Mouse (Mus musculus) forebrain, embryonic 15.5 days (tissue): ENCODE measurements at regions not wholly inside any gene's neighbourhood (a gene's known extent, or its start where the extent isn't known, plus 50 kb on each side); places are given as distances from the start of the nearest gene placed in this dataset.

ENCODE experiments used
- ATAC-seq: fragments of 200-750 bp; cut with Nextera tagmentation; replicated peaks from 2 replicates; pipeline ENCODE4 v1.8.0; 2017; ENCODE audit warnings: mild to moderate bottlenecking, moderate TSS enrichment, moderate library complexity
- H3K27ac ChIP-seq: fragments of 300-500 bp; sonication (generic); replicated peaks from 2 replicates; pipeline ENCODE4 v1.5.1; 2015; ENCODE audit warnings: mild to moderate bottlenecking, inconsistent platforms
- H3K27me3 ChIP-seq: fragments of 300-500 bp; sonication (generic); 2 replicates; pipeline ENCODE4 v1.6.1; 2015; ENCODE audit warnings: inconsistent platforms
- H3K36me3 ChIP-seq: fragments of 300-500 bp; sonication (generic); 2 replicates; pipeline ENCODE4 v1.6.1; 2015; ENCODE audit warnings: mild to moderate bottlenecking, inconsistent platforms
- H3K4me1 ChIP-seq: fragments of 300-500 bp; sonication (generic); 2 replicates; pipeline ENCODE4 v1.6.1; 2015; ENCODE audit warnings: inconsistent platforms
- H3K4me2 ChIP-seq: fragments of 300-500 bp; sonication (generic); replicated peaks from 2 replicates; pipeline ENCODE4 v1.6.1; 2015; ENCODE audit warnings: mild to moderate bottlenecking, inconsistent platforms
- H3K4me3 ChIP-seq: fragments of 300-500 bp; sonication (generic); 2 replicates; pipeline ENCODE4 v1.5.1; 2015; ENCODE audit warnings: mild to moderate bottlenecking, inconsistent platforms
- H3K9ac ChIP-seq: fragments of 300-500 bp; sonication (generic); replicated peaks from 2 replicates; pipeline ENCODE4 v1.6.1; 2015; ENCODE audit warnings: mild to moderate bottlenecking, inconsistent platforms
- H3K9me3 ChIP-seq: fragments of 300-500 bp; sonication (generic); 2 replicates; pipeline ENCODE4 v1.6.1; 2016; ENCODE audit warnings: inconsistent platforms
- WGBS: fragments of 180-500 bp; shearing (Covaris S2); methylation state at CpG from one replicate; pipeline ENCODE4 v1.1.7; 2015; ENCODE audit warnings: mixed read lengths; 5-methylcytosine and 5-hydroxymethylcytosine counted together

DNA sequence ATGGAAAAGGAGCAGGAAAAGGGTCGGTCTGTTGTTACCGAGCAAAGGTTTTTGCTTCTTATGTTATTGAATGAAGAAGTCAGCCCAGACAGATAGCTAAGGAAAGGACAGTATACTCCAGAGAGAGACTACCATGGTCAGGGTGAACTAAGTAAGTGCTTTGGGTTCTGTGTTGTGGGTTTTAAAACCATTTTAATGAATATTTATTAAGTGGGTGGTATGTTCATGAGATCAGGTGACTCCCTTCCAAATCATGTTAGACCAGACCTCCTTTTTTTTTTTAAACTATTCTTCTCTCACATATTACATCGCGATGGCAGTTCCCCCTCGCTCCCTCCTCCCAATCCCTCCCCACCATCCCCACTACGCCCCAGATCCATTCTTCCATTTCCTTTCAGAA is 67.3 kb upstream of the Bach2 start:
- Histone ChIP-seq H3K4me2 (no peak overlapping the region), H3K9me3 (no peaks in the 10 kb centered on the region), H3K4me1 (peaks cover 1% of the 10 kb centered on the region; the same call in 1 of the 2 replicates), H3K36me3 (no peaks in the 10 kb centered on the region), H3K4me3 (no peak overlapping the region), H3K27me3 (no peaks in the 10 kb centered on the region), H3K9ac (no peak overlapping the region), H3K27ac (no peak overlapping the region)
- no peak for ATAC-seq
- WGBS = 98% methylated on average over 6 of the region's 6 CpGs

DNA sequence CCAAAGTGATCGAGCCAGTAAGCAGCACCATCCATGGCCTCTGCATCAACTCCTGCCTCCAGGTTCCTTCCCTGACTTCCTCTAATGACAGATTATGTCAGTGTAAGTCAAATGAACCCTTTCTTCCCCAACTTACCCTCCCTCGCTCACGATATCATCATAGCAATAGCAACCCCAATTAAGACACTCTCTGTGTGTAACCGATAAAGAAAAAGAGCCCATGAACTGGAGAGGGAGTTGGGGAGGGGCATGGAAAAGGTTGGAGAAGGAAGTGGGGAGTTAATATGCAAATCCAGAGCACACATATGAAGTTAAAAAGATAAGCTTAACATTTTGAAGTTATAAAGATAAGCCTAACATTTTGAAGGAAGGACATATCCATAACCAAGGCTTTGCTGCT is 65.6 kb upstream of the Bach2 start:
- no peaks in the 10 kb centered on the region for H3K27me3 ChIP-seq
- no peak overlapping the region for H3K4me2 ChIP-seq
- no peak overlapping the region for H3K27ac ChIP-seq
- H3K4me3 ChIP-seq = no peak overlapping the region
- no peaks in the 10 kb centered on the region for H3K9me3 ChIP-seq
- 79% methylated on average over 4 of the region's 4 CpGs for WGBS
- no peak for ATAC-seq
- no peak overlapping the region for H3K9ac ChIP-seq
- H3K4me1 ChIP-seq = peaks cover 8% of the 10 kb centered on the region; the same call in 1 of the 2 replicates
- H3K36me3 ChIP-seq = no peaks in the 10 kb centered on the region

DNA sequence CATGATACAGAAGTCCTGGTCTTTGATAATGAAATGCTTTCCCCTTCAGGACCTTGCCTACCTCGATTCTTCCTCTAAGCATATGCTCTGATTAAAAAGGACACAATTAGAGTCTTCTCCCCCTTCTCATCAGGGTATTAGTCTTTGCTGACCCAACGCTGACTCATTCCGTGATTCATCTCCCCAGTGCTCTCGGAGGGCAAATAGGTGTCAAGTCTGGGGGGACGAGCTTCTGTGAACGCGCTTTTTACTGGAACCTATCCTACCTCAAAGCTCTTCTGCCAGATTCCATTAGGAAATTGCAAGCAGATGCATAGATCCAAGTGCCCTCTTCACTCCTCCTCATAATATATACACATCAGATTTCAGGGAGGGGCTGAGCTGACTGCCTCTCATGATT is 63.8 kb upstream of the Bach2 start:
- H3K27ac ChIP-seq = no peak overlapping the region
- WGBS = 81% methylated on average over 7 of the region's 7 CpGs

GRCm38 (mm10) chr4:32175231-32175630 is 63.4 kb upstream of the Bach2 start:
- Histone ChIP-seq H3K27me3 (no peaks in the 10 kb centered on the region), H3K9me3 (no peaks in the 10 kb centered on the region), H3K27ac (no peak overlapping the region), H3K36me3 (no peaks in the 10 kb centered on the region), H3K9ac (no peak overlapping the region), H3K4me1 (peaks cover 8% of the 10 kb centered on the region; the same call in 1 of the 2 replicates), H3K4me3 (no peak overlapping the region), H3K4me2 (no peak overlapping the region)
- WGBS = 78% methylated on average over 7 of the region's 7 CpGs
- no peak for ATAC-seq

More for the DNA sequence above, 63.8 kb upstream of the Bach2 start:
- no peak overlapping the region for H3K4me3 ChIP-seq
- no peaks in the 10 kb centered on the region for H3K9me3 ChIP-seq
- peaks cover 8% of the 10 kb centered on the region; the same call in 1 of the 2 replicates for H3K4me1 ChIP-seq
- H3K9ac ChIP-seq = no peak overlapping the region
- no peaks in the 10 kb centered on the region for H3K36me3 ChIP-seq
- ATAC-seq = no peak
- H3K27me3 ChIP-seq = no peaks in the 10 kb centered on the region
- no peak overlapping the region for H3K4me2 ChIP-seq

DNA sequence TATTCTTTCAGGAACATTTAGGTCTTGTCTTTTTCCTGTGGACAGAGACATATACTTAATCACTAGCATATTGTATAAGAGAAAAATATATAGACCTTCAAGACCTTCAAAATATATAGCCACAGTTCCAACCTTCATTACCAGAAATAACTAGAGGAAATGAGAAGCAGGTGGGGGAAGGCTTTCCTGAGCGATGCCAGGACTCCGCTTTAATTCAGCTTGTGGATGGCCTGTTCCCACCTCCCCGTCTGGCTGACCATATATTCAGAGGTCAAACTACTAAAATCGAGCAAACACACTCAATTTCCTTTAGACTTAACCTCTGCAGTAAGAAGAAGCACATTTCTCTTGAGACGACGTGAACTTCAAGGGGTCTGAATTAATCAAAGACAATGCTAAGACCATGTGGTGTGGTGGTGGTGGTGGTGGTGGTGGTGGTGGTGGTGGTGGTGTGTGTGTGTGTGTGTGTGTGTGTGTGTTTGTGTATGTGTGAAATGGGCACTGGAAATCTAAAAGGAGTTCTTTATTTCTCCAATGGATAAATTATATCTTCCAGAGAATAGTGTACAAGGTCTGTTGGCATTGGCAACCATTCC is 62.7 kb upstream of the Bach2 start:
- Histone ChIP-seq H3K4me1 (peaks cover 8% of the 10 kb centered on the region; the same call in 1 of the 2 replicates), H3K36me3 (no peaks in the 10 kb centered on the region), H3K27ac (no peak overlapping the region), H3K9ac (no peak overlapping the region), H3K4me2 (no peak overlapping the region), H3K4me3 (no peak overlapping the region), H3K27me3 (no peaks in the 10 kb centered on the region), H3K9me3 (no peaks in the 10 kb centered on the region)
- 60% methylated on average over 6 of the region's 6 CpGs for WGBS
- ATAC-seq = no peak

DNA sequence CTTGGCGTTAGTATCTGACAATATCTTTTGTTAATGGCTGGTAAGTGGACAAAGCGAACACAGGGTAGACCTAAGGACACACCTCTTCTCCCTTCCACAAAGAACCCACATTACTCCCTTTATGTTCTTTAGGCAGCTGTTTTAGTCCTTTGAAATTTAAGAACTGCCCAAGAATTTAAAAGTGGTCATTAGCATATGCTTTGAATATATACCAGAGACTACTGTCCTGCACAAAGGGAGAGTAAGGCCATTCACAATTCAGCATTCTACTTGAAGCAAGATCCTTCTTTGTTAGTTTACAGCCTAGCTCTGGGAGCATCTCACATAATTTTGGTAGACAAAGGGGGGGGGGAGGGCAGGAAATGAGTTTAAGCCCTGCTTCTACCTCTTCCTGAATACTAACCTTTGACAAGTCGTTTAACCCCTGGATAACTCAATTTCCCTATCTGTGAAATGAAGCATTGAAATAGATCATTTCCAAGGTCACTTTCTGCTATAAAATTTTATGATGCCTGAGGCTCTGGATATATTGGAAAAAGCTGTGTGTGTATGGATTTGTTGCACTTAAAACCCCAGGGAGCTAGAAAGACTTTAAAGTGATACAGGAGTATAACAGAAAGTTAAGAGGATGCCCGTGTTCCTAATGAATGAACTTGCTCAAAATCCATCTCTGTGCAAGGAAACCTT is 62.0 kb upstream of the Bach2 start:
- no peaks in the 10 kb centered on the region for H3K27me3 ChIP-seq
- H3K4me1 ChIP-seq = peaks cover 8% of the 10 kb centered on the region; the same call in 1 of the 2 replicates
- no peak overlapping the region for H3K4me3 ChIP-seq
- no peak overlapping the region for H3K4me2 ChIP-seq
- H3K27ac ChIP-seq = no peak overlapping the region
- no peak for ATAC-seq
- no peaks in the 10 kb centered on the region for H3K9me3 ChIP-seq
- no peak overlapping the region for H3K9ac ChIP-seq
- 18% methylated on average over 4 of the region's 4 CpGs for WGBS
- no peaks in the 10 kb centered on the region for H3K36me3 ChIP-seq

DNA sequence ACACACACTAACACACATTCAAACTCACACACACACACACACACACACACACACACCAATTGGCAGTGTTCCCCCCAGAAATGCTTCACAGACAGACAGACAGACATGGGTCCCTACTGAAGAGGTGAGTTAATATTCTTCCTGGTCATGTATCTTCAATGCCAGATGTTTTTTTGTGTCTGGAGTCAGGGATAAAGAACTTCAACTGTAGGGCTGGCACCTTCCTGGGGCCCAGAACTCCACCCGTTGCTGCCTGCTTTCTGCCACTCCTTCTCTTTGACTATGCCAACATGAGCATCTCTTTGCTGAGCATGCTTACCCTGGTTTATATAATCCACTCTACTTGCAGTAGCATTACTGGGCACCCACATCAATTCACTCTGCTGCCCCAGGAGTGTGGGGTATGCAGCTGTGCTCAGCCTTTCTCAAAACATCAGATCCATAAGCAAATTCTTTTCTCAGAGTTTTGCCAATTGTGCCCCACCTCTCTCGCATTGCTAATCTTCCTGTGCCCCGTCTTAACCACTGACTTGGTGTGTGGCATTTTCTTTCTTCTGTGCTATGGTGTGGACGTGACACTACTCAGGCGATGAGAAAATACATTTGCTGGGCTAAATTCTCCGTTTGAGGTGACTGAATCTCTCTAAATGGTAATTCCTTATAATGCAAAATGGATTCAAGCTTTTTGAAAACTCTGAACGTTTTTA is 60.5 kb upstream of the Bach2 start:
- WGBS = 62% methylated on average over 7 of the region's 7 CpGs
- Histone ChIP-seq H3K9me3 (no peaks in the 10 kb centered on the region), H3K27me3 (no peaks in the 10 kb centered on the region), H3K9ac (no peak overlapping the region), H3K4me3 (no peak overlapping the region), H3K36me3 (no peaks in the 10 kb centered on the region), H3K4me2 (no peak overlapping the region), H3K4me1 (peaks cover 8% of the 10 kb centered on the region; the same call in 1 of the 2 replicates), H3K27ac (no peak overlapping the region)
- ATAC-seq = no peak

DNA sequence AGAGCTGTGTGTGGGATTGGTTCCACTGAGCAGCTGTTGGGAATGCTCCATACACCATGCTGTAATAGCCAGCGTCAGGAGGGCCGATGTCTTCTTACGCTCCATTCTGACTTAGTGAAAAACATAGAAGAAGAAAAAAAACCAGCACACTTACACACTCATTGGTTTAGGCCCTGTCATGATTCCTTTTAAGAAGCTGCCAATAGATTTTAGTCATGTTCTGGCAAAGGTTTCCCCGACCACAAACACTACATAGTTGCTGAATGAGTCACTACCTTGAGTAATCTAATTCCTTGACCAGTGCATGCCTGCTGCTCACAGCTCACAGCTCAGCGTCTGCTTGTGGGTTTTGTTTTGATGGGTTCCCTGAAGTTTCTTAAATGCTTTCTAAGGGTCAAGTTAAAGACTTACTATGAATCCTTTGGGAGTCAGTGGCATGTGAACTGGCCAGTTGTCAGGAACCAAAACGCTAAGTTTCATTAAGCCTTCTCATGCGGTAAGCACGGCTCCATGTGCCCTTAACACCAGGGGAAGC is 58.8 kb upstream of the Bach2 start:
- H3K9me3 ChIP-seq = no peaks in the 10 kb centered on the region
- no peak overlapping the region for H3K4me3 ChIP-seq
- no peaks in the 10 kb centered on the region for H3K27me3 ChIP-seq
- 25% methylated on average over 8 of the region's 8 CpGs for WGBS
- peak overlapping the region; percentile 29; the same call in 1 of the 2 replicates for H3K27ac ChIP-seq
- peaks cover 8% of the 10 kb centered on the region; the same call in 1 of the 2 replicates for H3K4me1 ChIP-seq
- H3K9ac ChIP-seq = no peak overlapping the region
- no peak overlapping the region for H3K4me2 ChIP-seq
- peak; percentile 86 for ATAC-seq
- no peaks in the 10 kb centered on the region for H3K36me3 ChIP-seq

DNA sequence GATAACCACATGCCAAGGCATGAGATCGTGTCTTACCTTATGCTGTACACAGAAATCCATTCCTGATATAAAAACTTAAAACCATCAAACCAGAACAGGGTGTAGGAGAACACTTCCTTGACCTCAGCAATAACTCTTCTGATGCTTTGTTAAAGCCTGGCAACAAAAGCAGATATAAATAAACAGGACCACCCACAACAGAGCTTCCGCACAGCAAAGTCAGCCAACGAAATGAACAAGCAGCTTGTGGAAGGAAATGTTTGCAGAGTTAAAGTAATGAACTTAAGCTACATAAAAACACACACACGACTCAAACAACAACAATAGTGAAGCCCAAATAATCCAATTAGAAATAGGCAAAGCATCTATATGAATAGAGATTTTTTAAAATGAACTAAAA is 54.8 kb upstream of the Bach2 start:
- peaks cover 26% of the 10 kb centered on the region for H3K4me1 ChIP-seq
- no peak overlapping the region for H3K4me3 ChIP-seq
- no peak overlapping the region for H3K4me2 ChIP-seq
- H3K9me3 ChIP-seq = no peaks in the 10 kb centered on the region
- H3K27ac ChIP-seq = no peak overlapping the region
- no peaks in the 10 kb centered on the region for H3K27me3 ChIP-seq
- no peaks in the 10 kb centered on the region for H3K36me3 ChIP-seq
- H3K9ac ChIP-seq = no peak overlapping the region
- WGBS = 75% methylated on average over 4 of the region's 4 CpGs
- no peak for ATAC-seq

- Histone ChIP-seq H3K9ac (no peak overlapping the region), H3K36me3 (no peaks in the 10 kb centered on the region), H3K4me1 (peaks cover 34% of the 10 kb centered on the region), H3K4me3 (no peak overlapping the region), H3K27ac (peak overlapping the region; percentile 65), H3K4me2 (no peak overlapping the region), H3K9me3 (no peaks in the 10 kb centered on the region), H3K27me3 (no peaks in the 10 kb centered on the region)
- WGBS = 60% methylated on average over 10 of the region's 10 CpGs
- ATAC-seq = no peak
Observed at GRCm38 (mm10) chr4:32185986-32186385, 52.6 kb upstream of the Bach2 start.

DNA sequence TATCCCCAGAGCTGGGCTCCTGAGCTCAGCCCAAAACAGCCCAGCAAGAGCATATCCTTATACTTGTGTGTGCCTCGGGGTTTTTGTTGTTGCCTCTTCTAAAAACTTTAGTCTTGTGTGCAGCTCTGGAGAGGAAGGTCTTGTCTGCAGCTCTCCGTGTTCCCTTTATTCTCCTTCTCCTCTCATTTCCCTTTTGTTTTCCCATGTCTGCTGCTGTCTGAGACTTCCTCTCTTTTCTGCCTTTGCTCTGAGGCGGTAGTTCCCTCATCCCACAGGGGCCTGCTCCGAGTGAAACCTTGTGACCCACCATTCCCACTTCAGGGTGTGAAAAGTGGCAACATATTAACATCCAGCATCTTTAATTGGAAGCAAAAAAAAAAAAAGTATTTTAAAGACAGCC is 51.5 kb upstream of the Bach2 start:
- Histone ChIP-seq H3K4me3 (no peak overlapping the region), H3K9me3 (no peaks in the 10 kb centered on the region), H3K27ac (peak overlapping the region; percentile 65; the same call in 1 of the 2 replicates), H3K9ac (no peak overlapping the region), H3K4me2 (no peak overlapping the region), H3K36me3 (no peaks in the 10 kb centered on the region), H3K27me3 (no peaks in the 10 kb centered on the region), H3K4me1 (peaks cover 34% of the 10 kb centered on the region)
- ATAC-seq = no peak
- WGBS = 36% methylated on average over 4 of the region's 4 CpGs

DNA sequence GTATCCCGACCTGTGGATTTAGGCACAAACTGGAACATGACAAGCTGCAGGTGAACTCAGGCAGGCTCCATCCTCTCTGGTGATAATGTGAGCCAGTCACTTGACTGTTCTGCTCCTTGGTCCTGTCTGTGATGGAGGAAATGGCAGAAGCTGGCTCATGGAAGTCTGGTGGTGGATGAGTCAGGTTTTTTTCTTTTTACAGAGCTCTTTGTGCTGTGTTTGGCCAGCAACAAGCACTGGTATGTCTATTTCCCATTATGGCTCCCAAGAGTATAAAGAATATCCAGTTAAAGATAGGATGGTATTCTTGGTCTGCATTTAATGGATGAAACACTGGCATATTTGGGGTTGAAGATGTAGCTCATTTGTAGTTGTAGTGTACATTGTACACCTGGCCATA is 50.5 kb upstream of the Bach2 start:
- Histone ChIP-seq H3K4me3 (no peak overlapping the region), H3K4me1 (peaks cover 34% of the 10 kb centered on the region), H3K27me3 (no peaks in the 10 kb centered on the region), H3K27ac (peak overlapping the region; percentile 88), H3K9me3 (no peaks in the 10 kb centered on the region), H3K36me3 (no peaks in the 10 kb centered on the region), H3K9ac (no peak overlapping the region), H3K4me2 (no peak overlapping the region)
- WGBS = 90% methylated on average over 1 of the region's 1 CpGs
- no peak for ATAC-seq
